Mouse (Mus musculus) MEL (cell line): ENCODE results near the gene Ndufa11.

Experiments used
- CTCF ChIP-seq, 3 experiments: IDR thresholded peaks in 2 of 3; conservative IDR thresholded peaks in 1 of 3; 2 replicates each; pipeline ENCODE4 v1.5.1; 2011 to 2012; ENCODE audit warnings: low read length in 3 of 3, low read depth in 2 of 3, mild to moderate bottlenecking in 2 of 3, improper control_type of control experiment in 1 of 3, inconsistent platforms in 1 of 3, mixed read lengths in 1 of 3, moderate library complexity in 1 of 3; ENCODE audit not compliant: control insufficient read depth in 1 of 3, insufficient read depth in 1 of 3, poor library complexity in 1 of 3, severe bottlenecking in 1 of 3
- EP300 ChIP-seq, 2 experiments: IDR thresholded peaks; 2 replicates each; pipeline ENCODE4 v1.6.1; 2011; ENCODE audit warnings: improper control_type of control experiment in 2 of 2, low read length in 2 of 2, low read depth in 1 of 2, mild to moderate bottlenecking in 1 of 2
- ETS1 ChIP-seq: IDR thresholded peaks from 2 replicates; pipeline ENCODE4 v1.6.1; 2012; ENCODE audit warnings: low read depth, mild to moderate bottlenecking, inconsistent platforms, low read length, improper control_type of control experiment, moderate library complexity
- HCFC1 ChIP-seq: IDR thresholded peaks from 2 replicates; pipeline ENCODE4 v1.6.1; 2012; ENCODE audit warnings: low read depth, mild to moderate bottlenecking, inconsistent platforms, low read length, improper control_type of control experiment, moderate library complexity
- MAZ ChIP-seq: IDR thresholded peaks from 2 replicates; pipeline ENCODE4 v1.6.1; 2012; ENCODE audit warnings: low read depth, mild to moderate bottlenecking, inconsistent platforms, low read length, improper control_type of control experiment
- NRF1 ChIP-seq: IDR thresholded peaks from 2 replicates; pipeline ENCODE4 v1.6.1; 2014; ENCODE audit warnings: low read depth, mild to moderate bottlenecking, inconsistent platforms, low read length, improper control_type of control experiment, moderate library complexity; ENCODE audit not compliant: poor library complexity, insufficient read depth, severe bottlenecking
- TAL1 ChIP-seq: IDR thresholded peaks from 2 replicates; pipeline ENCODE4 v1.6.1; 2012; ENCODE audit warnings: mild to moderate bottlenecking, inconsistent platforms, low read length, moderate library complexity, mixed read lengths

DNA sequence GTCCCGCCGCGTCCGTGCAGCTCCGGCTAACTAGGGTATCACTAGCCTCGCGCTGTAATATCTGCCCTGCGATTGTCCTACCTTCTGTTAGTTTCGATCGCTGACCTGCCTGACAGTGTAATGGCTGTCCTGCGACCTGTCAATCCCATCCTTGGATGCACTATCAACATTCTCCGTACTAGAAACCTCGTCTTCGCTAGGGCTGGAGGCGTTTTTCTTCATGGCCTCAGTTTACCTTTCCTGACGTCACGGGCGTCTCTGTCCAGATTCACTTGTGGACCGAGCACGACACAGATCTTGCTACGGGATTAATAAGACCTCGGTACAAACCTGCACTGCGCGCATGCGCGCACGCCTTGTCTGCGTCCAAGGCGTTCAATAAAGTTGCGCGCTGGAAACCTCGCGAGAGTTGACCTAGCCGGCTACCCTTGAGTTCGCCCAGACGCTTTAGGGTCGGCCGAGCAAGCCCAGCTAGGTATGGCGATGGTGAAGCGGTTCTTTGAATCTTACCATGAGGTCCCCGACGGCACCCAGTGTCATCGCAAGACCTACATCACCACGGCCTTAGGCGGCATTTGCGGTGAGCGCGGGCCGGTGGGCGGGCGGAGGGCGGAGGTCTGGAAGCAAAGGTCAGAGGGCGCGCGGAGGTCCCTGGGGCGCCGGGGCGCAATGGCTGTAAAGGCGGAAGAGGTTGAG is at the start of gene Ndufa11, which contains the start of gene Vmac:
- TF ChIP-seq MAZ = no peak
- TF ChIP-seq ETS1 = 0 out of 2 replicates have a peak, but pooled peaks have one; percentile 18
- TF ChIP-seq NRF1 = peak; percentile 85
- no peak for TF ChIP-seq TAL1
- TF ChIP-seq HCFC1 = peak; percentile 88
- TF ChIP-seq EP300 (IDR thresholded peaks at IDR 0.05; ENCODE audit: low read depth in 1 of 2, low read length in 2 of 2) = no peak
- TF ChIP-seq CTCF (IDR thresholded peaks at IDR 0.05 in 2 of 3, conservative IDR thresholded peaks at IDR 0.05 in 1 of 3; ENCODE audit: control insufficient read depth in 1 of 3, insufficient read depth in 1 of 3, low read depth in 2 of 3, low read length in 3 of 3, poor library complexity in 1 of 3, severe bottlenecking in 1 of 3) = no peak
